Mouse (Mus musculus) liver, postnatal 0 days (tissue): ENCODE data around the gene Slit2.

Experiments used
- CTCF ChIP-seq: sonication (generic); IDR thresholded peaks from 2 replicates; pipeline ENCODE4 v1.5.1; 2016; ENCODE audit warnings: antibody characterized with exemption, low read depth
- EP300 ChIP-seq: IDR thresholded peaks from 2 replicates; pipeline ENCODE4 v1.6.1; 2016; ENCODE audit warnings: antibody characterized with exemption, low read depth, mild to moderate bottlenecking

DNA sequence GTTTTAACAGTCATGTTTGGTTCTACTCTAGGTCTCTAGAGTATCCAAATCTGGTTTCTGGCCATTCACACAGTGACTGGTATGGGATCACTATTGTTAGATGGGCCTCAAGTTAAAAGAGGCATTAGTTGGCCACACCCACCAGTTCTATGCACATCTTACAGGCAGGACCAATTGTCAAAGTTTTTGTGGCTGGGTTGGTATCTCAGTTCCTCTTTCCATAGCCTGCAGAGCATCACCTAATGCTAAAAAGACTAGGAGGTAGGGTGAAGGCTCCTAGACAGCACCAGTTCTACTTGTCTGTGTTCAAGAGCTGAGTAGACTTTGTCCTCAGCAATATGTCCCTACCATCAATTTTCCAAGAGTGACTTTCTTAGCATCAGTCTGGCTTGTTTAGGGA, 216.4 kb downstream of the Slit2 start:
- no peak for TF ChIP-seq CTCF
- TF ChIP-seq EP300: no peak
